Mouse (Mus musculus): Measurements from ENCODE around the gene Crb2.

The Crb2 gene

GRCm38 (mm10) chr2:37776016-37776415 lies at the start of gene Crb2:
TSS of gene Crb2 (plus strand) at chr2:37776249.
- DNase-seq, result no peak

- DNase-seq, result no peak
Observed at GRCm38 (mm10) chr2:37731241-37731801, 44.7 kb upstream of the Crb2 start.

GRCm38 (mm10) chr2:37734979-37735806 lies 40.9 kb upstream of the Crb2 start:
- no peak for DNase-seq

GRCm38 (mm10) chr2:37735807-37736188 lies 40.3 kb upstream of the Crb2 start:
- DNase-seq, result no peak

- DNase-seq, result peak; percentile 51 to 52
Observed at GRCm38 (mm10) chr2:37741806-37742554, 34.1 kb upstream of the Crb2 start.

GRCm38 (mm10) chr2:37744773-37745395 lies 31.2 kb upstream of the Crb2 start:
- peak in 1 of 2 experiments; percentile 1 for DNase-seq

GRCm38 (mm10) chr2:37746293-37747049 lies 29.6 kb upstream of the Crb2 start:
- DNase-seq, result peak in 1 of 2 experiments; percentile 31

- DNase-seq, result peak in 1 of 2 experiments; percentile 41
Observed at GRCm38 (mm10) chr2:37747909-37748308, 28.1 kb upstream of the Crb2 start.

- DNase-seq, result peak; percentile 53 to 74
Observed at GRCm38 (mm10) chr2:37748442-37749066, 27.5 kb upstream of the Crb2 start.

- DNase-seq, result peak in 1 of 2 experiments; percentile 2
Observed at GRCm38 (mm10) chr2:37749323-37749722, 26.7 kb upstream of the Crb2 start.

- DNase-seq, result peak in 1 of 2 experiments; percentile 1
Observed at GRCm38 (mm10) chr2:37751114-37751513, 24.9 kb upstream of the Crb2 start.

GRCm38 (mm10) chr2:37756220-37756930 lies 19.7 kb upstream of the Crb2 start:
- DNase-seq, result peak; percentile 91 to 92

GRCm38 (mm10) chr2:37757016-37757415 lies 19.0 kb upstream of the Crb2 start:
- DNase-seq, result no peak

GRCm38 (mm10) chr2:37757784-37758183 lies 18.3 kb upstream of the Crb2 start:
- peak in 1 of 2 experiments; percentile 22 for DNase-seq

GRCm38 (mm10) chr2:37758343-37759015 lies 17.6 kb upstream of the Crb2 start:
- peak in 1 of 2 experiments; percentile 25 for DNase-seq

GRCm38 (mm10) chr2:37760633-37761032 lies 15.4 kb upstream of the Crb2 start:
- DNase-seq, result no peak

- peak in 1 of 2 experiments; percentile 6 for DNase-seq
Observed at GRCm38 (mm10) chr2:37763638-37764037, 12.4 kb upstream of the Crb2 start.

- no peak for DNase-seq
Observed at GRCm38 (mm10) chr2:37764514-37764913, 11.5 kb upstream of the Crb2 start.

- peak in 1 of 2 experiments; percentile 53 for DNase-seq
Observed at GRCm38 (mm10) chr2:37765082-37765483, 11.0 kb upstream of the Crb2 start.

GRCm38 (mm10) chr2:37766027-37766761 lies 9.9 kb upstream of the Crb2 start:
- no peak for DNase-seq
